Mouse (Mus musculus) urinary bladder, postnatal 4 days (tissue): ENCODE data around the gene Dld.

Source experiments
- DNase-seq, 2 experiments: peaks; one replicate each; pipeline ENCODE4 v3.0.0; 2021 to 2022; ENCODE audit warnings: low spot score in 2 of 2

Dld gene

DNA sequence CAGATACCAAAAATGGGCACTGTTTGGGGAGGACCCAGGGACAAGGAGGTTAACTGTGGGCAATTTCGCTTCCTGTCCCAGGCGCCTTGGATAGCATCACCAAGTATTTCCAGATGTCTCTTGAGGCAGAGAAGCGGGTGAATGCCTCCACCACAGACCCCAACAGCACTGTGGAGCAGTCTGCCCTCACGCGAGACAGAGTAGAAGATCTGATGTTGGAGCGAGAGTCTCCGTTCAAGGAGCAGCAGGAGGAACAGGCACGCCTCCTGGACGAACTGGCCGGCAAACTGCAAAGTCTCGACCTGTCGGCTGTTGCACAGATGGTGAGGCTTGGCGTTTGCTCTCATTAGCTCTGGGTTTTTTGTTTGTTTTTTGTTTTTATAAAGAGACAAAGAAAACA, 30.4 kb downstream of the Dld start:
- peak in 1 of 2 experiments; percentile 16 for DNase-seq

GRCm38 (mm10) chr12:31318409-31318963, 32.8 kb downstream of the Dld start:
- DNase-seq, result peak in 1 of 2 experiments; percentile 20

- no peak for DNase-seq
These were observed 33.4 kb downstream of the Dld start for GRCm38 (mm10) chr12:31317670-31318408.

- peak in 1 of 2 experiments; percentile 32 for DNase-seq
These were observed 35.3 kb downstream of the Dld start for GRCm38 (mm10) chr12:31315961-31316360.

GRCm38 (mm10) chr12:31314310-31314709, 36.9 kb downstream of the Dld start:
- DNase-seq, result peak in 1 of 2 experiments; percentile 25

GRCm38 (mm10) chr12:31313136-31313535, 38.1 kb downstream of the Dld start:
- no peak for DNase-seq

GRCm38 (mm10) chr12:31312281-31312680, 39.0 kb downstream of the Dld start:
- DNase-seq, result no peak

DNA sequence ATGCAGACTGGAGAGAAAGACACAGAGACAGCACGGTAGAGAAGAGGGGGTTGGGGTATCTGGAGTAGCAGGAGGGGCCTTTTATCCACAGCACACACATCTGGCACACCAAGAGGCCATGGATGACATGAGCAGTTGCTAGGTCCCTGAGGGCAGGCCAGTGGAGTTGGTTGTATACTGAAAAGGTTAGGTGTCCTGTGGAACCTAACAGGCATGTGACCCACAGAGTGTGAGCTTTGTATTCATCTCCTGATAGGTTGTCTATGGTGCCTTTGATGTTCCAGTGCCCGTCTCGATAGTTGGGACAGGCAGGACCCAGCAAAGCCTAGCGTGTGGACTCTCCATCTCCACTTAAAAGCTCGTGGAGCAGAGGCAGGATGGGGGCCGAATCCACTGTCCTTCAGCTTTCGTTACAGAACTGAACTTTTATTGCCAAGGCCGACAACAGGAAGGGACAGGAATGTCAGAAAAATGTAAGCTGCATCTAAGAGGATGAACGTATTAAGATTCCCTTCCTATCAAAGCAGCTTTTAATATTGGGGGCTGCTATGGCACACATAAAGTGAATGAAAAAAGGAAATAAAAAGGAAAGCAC, 39.5 kb downstream of the Dld start:
- DNase-seq, result no peak

GRCm38 (mm10) chr12:31310687-31311086, 40.6 kb downstream of the Dld start:
- DNase-seq, result no peak

DNA sequence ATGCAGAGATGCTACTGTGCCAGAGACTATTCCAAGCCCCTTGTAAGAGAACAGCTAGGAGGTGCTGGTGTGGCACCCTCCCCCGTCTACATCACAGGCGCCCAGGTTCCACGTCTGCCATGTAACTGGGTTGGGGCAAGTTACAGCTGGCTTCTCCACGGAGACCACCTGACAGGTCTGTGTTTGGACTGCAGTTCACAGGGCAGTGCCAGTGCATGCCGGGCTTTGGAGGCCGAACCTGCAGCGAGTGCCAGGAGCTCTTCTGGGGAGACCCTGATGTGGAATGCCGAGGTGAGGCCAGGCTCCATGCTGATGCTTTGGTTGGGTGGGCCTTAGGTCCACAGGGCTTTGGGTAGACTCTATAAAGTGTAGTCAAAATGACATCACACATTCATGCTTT, 43.5 kb downstream of the Dld start:
- DNase-seq, result no peak

DNA sequence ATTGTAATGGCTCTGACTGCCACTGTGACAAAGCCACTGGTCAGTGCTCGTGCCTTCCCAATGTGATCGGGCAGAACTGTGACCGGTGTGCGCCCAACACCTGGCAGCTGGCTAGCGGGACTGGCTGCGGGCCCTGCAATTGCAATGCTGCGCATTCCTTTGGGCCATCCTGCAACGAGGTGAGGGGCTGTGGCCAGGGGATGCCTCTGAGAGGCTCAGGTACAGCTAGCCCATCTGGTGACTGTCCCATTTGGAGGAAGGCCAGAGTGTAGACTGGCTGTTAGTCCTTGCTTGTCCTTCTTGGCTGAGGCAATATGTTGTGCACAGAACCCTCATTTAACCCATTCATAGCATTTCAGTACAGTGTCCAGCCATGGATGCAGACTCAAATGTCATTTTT, 44.2 kb downstream of the Dld start:
- no peak for DNase-seq

GRCm38 (mm10) chr12:31306075-31306675, 45.1 kb downstream of the Dld start:
- DNase-seq, result no peak

DNA sequence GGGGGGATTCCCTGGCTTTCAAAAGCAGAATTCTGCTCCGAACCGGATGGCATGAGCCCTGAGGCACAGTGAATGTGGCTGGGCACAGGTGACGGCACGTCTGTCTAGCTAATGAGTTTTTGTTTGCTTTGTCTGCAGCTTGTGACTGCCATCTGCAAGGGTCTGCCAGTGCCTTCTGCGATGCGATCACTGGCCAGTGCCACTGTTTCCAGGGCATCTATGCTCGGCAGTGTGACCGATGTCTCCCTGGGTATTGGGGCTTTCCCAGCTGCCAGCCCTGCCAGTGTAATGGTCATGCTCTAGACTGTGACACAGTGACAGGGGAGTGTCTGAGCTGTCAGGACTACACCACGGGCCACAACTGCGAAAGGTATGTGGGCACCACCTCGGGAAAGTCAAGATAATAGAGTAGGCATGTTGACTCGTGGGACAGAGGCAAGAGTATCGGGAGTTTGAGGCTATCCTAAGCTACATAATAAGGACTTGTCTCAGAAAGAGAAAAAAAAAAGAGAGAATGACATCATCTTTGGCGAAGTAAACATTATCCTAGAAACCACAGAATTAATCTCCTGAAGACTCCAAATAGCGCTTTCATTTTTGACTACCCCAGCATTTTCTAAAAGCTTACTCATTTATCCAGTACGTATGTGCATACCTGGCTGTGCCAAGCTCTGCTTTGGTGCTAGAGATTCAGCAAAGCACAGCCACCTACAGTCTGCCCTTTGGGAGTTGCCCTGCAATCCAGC, 48.3 kb downstream of the Dld start:
- no peak for DNase-seq

DNA sequence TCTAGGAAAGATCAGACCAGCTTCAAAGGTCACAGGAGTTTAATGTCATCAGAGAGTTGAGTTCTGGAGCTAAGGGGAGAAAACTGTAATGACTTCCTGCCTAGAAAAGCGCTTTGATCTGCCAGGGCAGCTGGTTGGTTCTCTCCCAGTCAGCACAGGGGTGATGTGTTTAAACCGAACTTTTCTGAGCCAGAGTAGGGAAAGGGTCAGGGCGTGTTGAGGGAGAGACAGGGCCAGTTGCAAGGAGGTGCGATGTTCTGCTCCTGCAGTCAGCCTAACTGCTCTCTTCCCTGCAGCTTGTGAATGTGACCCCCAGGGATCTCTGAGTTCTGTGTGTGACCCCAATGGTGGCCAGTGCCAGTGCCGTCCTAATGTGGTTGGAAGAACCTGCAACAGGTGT, 49.0 kb downstream of the Dld start:
- DNase-seq, result no peak

DNA sequence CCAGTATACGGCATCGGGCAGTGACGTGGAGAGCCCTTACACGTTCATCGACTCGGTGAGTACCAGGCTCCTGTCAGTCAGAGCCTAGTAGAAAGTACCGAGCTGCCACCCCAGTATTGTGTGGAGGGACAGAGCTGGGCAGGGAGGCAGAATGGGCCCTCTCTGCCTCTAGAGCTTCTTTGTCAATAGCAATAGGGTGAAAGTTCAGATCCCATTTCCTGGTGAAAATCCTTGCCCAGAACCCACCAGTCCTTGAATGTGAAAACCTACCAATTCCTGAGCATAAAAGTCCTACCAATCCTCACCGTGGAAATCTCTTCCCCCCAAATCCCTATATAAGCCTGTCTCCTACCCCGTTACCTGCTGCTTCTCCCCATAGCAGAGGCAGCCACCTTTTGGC, 51.0 kb downstream of the Dld start:
- no peak for DNase-seq

DNA sequence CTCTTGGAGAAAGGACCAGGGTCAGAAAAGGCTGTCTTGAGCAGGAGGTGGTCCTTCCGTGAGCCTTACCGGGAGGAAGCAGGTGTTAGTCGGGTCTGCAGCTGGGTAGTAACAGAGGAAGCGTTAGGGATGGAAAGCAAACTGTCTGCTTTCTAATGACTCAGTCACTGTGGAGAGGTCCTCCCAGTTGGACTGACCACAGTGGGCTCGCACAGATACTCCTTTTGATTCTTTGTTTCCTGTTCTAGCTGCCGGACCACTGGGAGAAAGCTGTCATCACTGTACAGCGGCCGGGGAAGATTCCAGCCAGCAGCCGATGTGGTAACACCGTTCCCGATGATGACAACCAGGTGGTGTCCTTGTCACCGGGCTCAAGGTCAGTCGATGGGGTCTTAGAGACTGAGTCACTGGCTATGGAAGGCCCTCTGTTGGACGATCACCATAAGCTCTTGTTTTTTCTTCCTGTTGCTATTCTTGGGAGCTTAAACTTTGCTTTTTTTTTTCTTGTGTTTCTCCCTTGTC, 51.5 kb downstream of the Dld start:
- no peak for DNase-seq

DNA sequence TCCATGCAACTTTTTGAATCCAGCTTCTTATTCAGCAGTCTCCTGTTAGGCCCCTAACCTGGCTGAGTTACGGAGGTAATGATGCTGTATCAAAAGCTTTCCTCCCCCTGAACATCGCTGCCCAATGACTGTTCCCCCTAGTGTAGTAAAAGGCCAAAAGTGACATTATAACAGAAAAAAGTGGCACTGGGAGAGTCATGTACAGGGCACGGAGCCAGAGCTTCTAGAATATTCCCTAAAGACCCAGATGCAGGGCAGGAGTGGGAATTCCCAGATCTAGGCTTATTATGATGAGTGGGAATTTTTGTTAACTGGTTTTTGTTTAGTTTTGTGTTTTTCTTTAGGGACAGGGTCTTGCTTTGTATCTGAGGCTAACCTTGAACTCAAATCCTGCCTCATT, 52.1 kb downstream of the Dld start:
- no peak for DNase-seq

DNA sequence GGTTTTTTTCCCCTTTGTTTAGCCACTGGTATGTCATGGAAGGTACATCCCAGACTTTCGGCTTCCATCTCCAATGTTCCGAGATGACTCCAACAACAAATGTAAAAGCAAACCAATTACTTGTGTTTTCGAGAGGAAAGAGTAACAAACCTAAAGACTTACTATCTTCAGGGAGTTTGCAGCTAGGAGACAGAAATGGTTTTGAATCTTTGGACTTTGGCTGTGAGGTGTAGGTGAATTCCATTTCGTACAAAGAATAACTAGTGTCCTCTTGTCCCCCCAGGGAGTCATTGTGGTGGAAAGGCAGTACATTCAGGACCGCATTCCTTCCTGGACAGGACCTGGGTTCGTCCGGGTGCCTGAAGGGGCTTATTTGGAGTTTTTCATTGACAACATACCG, 52.7 kb downstream of the Dld start:
- DNase-seq, result no peak

DNA sequence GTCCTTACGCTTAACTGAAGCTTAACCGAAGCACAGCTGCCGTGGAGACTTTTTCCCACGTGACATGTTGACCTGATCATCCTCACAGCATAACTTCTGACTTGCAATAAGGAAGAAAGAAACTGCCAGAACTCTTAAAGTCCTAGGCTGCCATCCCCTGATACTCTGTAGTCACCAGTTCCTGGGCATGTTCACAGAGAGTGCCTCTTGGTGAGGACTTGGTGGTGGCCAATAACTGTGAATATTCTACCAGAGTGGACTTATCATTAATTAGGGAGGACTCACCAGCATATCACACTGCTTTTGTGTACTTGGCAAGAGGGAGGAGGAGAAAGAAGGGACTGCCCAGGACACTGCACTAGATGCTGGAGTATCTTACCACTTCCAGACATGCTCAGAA, 53.1 kb downstream of the Dld start:
- DNase-seq, result no peak

- DNase-seq, result no peak
These were observed 55.2 kb downstream of the Dld start for GRCm38 (mm10) chr12:31296097-31296496.

DNA sequence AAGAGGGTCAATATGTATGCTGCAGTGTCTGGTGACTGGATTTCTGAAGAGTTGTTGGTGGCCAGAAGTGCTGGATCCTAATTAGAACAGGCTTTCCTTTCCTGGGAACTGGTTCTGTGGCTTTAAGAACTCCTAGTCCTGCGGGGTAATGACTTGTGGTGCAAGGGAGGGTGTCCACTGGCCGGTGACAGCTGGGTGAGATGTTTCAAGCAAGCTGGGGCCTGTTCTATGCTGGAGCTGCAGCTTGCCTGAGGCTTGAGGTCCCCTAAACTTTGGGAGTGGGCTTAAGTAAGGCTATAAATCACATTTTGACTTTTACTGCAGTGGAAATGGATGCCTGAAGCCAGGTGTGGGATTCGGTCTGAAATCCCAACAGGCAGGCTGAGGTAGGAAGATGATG, 55.7 kb downstream of the Dld start:
- DNase-seq, result no peak

- DNase-seq, result no peak
These were observed 56.3 kb downstream of the Dld start for GRCm38 (mm10) chr12:31294996-31295395.
